Mouse (Mus musculus): Measurements from ENCODE around the gene Cox11. TPM values are rescaled to one million over a fixed set of nuclear protein-coding genes. Genes with fewer than 3 reads are reported as not detected.

Gene Cox11
- total RNA-seq, 2 experiments from 2014 or later: 23.1 to 26.6 TPM

- no peak for DNase-seq (ENCODE audit: low spot score in 2 of 2)
Measured at GRCm38 (mm10) chr11:90664345-90664986, 26.5 kb downstream of the Cox11 start.

GRCm38 (mm10) chr11:90665161-90665560, 27.2 kb downstream of the Cox11 start:
- DNase-seq (ENCODE audit: low spot score in 2 of 2): peak; percentile 30 to 53

GRCm38 (mm10) chr11:90666144-90666757, 28.3 kb downstream of the Cox11 start:
- no peak for DNase-seq (ENCODE audit: low spot score in 2 of 2)

GRCm38 (mm10) chr11:90666916-90667315, 28.9 kb downstream of the Cox11 start:
- DNase-seq (ENCODE audit: low spot score in 2 of 2): no peak

- no peak for DNase-seq (ENCODE audit: low spot score in 2 of 2)
Measured at GRCm38 (mm10) chr11:90667325-90667724, 29.4 kb downstream of the Cox11 start.

GRCm38 (mm10) chr11:90675479-90676110, 37.6 kb downstream of the Cox11 start:
- DNase-seq (ENCODE audit: low spot score in 2 of 2): no peak

- no peak for DNase-seq (ENCODE audit: low spot score in 2 of 2)
Measured at GRCm38 (mm10) chr11:90677027-90677426, 39.1 kb downstream of the Cox11 start.

GRCm38 (mm10) chr11:90677771-90678288, 39.9 kb downstream of the Cox11 start:
- DNase-seq (ENCODE audit: low spot score in 2 of 2): no peak

GRCm38 (mm10) chr11:90678582-90678981, 40.6 kb downstream of the Cox11 start:
- DNase-seq (ENCODE audit: low spot score in 2 of 2): no peak

- DNase-seq (ENCODE audit: low spot score in 2 of 2): no peak
Measured at GRCm38 (mm10) chr11:90681171-90681570, 43.2 kb downstream of the Cox11 start.

- DNase-seq (ENCODE audit: low spot score in 2 of 2): no peak
Measured at GRCm38 (mm10) chr11:90684765-90685164, 46.8 kb downstream of the Cox11 start.

GRCm38 (mm10) chr11:90685196-90685595, 47.2 kb downstream of the Cox11 start:
- no peak for DNase-seq (ENCODE audit: low spot score in 2 of 2)

GRCm38 (mm10) chr11:90686287-90687025, 48.5 kb downstream of the Cox11 start:
- no peak for DNase-seq (ENCODE audit: low spot score in 2 of 2)

GRCm38 (mm10) chr11:90687040-90687439, 49.1 kb downstream of the Cox11 start:
- DNase-seq (ENCODE audit: low spot score in 2 of 2): no peak

GRCm38 (mm10) chr11:90687460-90688416, 49.8 kb downstream of the Cox11 start, which contains the start of gene Tom1l1:
Tom1l1 (minus strand) TSS chr11:90688366.
- DNase-seq (ENCODE audit: low spot score in 2 of 2): peak; percentile 73 to 85

- no peak for DNase-seq (ENCODE audit: low spot score in 2 of 2)
Measured at GRCm38 (mm10) chr11:90690361-90690760, 52.4 kb downstream of the Cox11 start.

- no peak for DNase-seq (ENCODE audit: low spot score in 2 of 2)
Measured at GRCm38 (mm10) chr11:90694206-90694605, 56.2 kb downstream of the Cox11 start.
